Mouse (Mus musculus): Measurements from ENCODE around the gene Tekt5.

DNA sequence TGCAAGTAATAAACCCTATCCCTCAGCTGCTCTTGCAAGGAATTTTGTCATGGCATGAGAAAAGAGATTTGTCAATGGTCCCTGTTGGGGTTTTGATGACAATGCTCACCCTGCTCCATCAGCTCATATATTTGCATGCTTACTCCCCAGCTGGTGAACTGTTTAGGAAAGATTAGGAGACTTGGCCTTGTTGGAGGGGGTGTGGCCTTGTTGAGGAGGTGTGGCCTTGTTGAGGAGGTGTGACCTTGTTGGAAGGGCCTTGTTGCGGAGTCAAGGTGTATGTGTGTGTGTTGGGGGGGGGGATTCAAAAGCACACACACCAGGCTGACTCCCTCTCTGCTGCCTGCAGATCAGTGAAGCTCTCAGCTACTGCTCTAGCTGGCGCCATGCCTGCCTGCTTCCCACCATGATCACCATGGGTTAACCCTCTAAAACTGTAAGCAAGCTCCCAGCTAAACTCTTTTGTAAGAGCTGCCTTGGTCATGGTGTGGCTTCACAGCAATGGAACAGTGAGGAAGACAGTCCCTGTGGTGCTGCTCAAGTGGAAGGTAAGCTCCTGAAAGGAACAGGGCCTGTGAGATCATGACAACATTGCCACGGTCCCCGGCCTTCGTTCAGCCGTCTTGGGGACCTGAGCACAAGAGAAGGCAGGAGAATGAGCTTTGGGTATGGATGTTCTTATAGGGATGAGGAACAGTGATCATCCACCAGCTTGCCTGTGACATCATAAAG, 6.5 kb downstream of the Tekt5 start:
- TF ChIP-seq CTCF (IDR thresholded peaks at IDR 0.05; ENCODE audit: borderline replicate concordance, extremely low read depth, insufficient read depth, insufficient read length) (no peak), POLR2A (IDR thresholded peaks at IDR 0.05; ENCODE audit: borderline replicate concordance, extremely low read depth, insufficient read depth, insufficient read length, poor library complexity, severe bottlenecking) (no peak)
